Mouse (Mus musculus): ENCODE measurements around the gene Rhbdl1. TPM values are rescaled to one million over a fixed set of nuclear protein-coding genes. Genes with fewer than 3 reads are reported as not detected.

The Rhbdl1 gene
- polyA plus RNA-seq, 1 experiment from 2014 or later, result 2.5 TPM

DNA sequence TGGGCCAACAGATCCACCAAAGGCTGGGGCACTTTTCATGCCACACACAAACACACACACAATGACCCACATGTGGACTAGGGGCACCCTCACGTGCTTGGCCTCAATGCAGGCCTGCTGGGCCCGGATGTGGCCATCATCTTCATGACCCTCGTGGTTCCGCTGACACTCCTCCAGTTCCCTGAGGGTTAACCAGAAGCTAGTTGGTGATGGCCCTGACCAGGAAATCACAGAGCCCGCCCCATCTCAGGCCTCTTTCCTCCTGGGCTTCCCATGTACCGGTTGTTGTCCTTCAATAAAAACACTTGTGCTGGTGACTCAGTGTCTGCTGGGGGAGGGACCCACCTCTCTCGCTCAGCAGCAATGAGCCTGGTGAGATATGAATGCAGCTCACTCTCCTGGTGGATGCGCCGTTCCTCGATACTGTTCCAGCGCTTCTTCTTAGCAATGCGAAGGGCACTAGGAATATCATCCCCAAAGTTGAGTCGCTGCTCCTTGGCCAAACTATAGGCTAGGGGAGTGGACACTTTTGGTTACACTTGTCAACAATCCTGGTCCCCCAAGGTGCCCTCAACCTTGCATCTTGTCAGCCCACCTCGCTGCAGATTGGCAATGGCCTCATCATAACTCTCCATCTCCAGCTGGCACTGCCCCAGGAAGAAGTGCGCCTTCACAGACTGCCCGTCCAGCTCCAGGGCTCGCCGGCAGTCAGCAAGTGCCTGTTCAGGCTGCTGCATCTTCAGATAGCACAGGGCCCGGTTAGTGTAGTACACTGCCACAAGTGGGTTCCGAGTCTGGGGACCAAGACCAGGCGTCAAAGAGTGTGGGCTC, 5.4 kb downstream of the Rhbdl1 start:
- peak overlapping the region; percentile 95 for H3K27ac ChIP-seq (ENCODE audit: low read length)
- H3K4me1 ChIP-seq (ENCODE audit: control insufficient read depth, insufficient read depth, low read length), result peaks cover 57% of the 10 kb centered on the region
- ATAC-seq (ENCODE audit: insufficient read depth, low FRiP score), result no peak
- peaks cover 28% of the 10 kb centered on the region for H3K36me3 ChIP-seq (ENCODE audit: control insufficient read depth, insufficient read depth, low read length)
- H3K27me3 ChIP-seq (ENCODE audit: control insufficient read depth, insufficient read depth, low read length), result no peaks in the 10 kb centered on the region
- H3K4me3 ChIP-seq (replicated peaks; ENCODE audit: low read length), result peak overlapping the region; percentile 90
- H3K9ac ChIP-seq (ENCODE audit: low read length), result peak overlapping the region; percentile 92
- H3K4me2 ChIP-seq (ENCODE audit: low read depth, low read length), result peak overlapping the region; percentile 88
- WGBS, result 48% methylated on average over 21 of the region's 21 CpGs
- no peaks in the 10 kb centered on the region for H3K9me3 ChIP-seq (replicated peaks; ENCODE audit: control insufficient read depth, low read length)

DNA sequence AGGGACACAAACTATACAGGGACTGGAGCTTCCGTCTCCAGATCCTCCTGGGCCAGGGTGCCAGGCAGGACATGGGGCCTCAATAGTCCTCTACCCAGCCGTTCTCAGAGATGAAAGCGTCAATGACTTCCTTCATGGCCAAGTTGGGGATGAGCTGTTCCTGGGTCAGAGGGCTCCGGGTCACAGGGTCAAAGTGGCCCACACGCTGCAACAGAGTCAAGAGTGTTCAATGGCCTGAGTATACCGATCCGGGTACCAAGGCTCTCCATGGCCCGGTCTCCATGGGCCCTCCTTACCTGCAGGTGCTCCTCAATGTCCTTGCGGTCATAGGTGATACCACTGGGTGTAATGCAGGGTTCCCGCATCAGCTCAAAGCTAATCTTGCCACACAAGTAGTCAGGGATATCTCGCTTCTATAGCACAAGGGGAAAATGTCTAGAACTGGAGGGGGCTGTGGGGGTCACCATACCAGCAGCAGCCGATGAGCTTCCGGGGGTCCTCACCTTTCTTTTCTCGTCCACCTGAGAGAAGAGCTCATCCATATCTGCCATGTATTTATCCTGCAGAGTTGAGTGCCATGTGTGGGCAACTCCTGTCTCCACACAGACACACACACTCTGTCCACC, 6.2 kb downstream of the Rhbdl1 start:
- no peaks in the 10 kb centered on the region for H3K9me3 ChIP-seq (replicated peaks; ENCODE audit: control insufficient read depth, low read length)
- H3K27ac ChIP-seq (ENCODE audit: low read length), result no peak overlapping the region
- peak overlapping the region; percentile 88; the same call in 1 of the 2 replicates for H3K4me2 ChIP-seq (ENCODE audit: low read depth, low read length)
- H3K27me3 ChIP-seq (ENCODE audit: control insufficient read depth, insufficient read depth, low read length), result no peaks in the 10 kb centered on the region
- H3K36me3 ChIP-seq (ENCODE audit: control insufficient read depth, insufficient read depth, low read length), result peaks cover 29% of the 10 kb centered on the region
- 81% methylated on average over 14 of the region's 14 CpGs for WGBS
- peaks cover 49% of the 10 kb centered on the region for H3K4me1 ChIP-seq (ENCODE audit: control insufficient read depth, insufficient read depth, low read length)
- no peak for ATAC-seq (ENCODE audit: insufficient read depth, low FRiP score)
- H3K4me3 ChIP-seq (replicated peaks; ENCODE audit: low read length), result no peak overlapping the region
- H3K9ac ChIP-seq (ENCODE audit: low read length), result 0 out of 2 replicates have a peak overlapping the region, but pooled peaks have one; percentile 10

DNA sequence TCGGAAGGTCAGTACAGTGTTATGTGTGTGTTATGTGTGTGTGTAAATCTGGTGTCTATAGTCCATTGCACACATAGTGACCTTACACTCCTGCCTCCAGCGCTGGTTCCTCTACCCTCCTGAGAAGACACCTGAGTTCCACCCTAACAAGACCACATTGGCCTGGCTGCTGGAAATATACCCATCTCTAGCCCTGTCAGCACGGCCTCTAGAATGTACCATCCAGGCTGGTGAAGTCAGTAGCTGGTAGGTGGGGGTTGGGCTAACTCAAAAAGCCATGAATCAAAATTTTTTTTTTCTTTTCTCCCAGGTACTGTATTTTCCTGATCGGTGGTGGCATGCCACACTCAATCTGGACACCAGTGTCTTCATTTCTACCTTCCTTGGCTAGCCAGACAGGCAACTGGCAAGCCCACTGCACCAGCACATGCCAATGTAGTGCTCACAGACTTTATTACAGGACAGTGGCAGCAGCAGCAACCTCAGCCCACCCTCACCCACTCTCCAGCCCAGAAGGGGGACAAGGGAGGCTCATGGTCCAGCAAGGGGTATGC, 6.8 kb downstream of the Rhbdl1 start:
- WGBS, result 79% methylated on average over 4 of the region's 4 CpGs
- Histone ChIP-seq H3K36me3 (ENCODE audit: control insufficient read depth, insufficient read depth, low read length) (peaks cover 30% of the 10 kb centered on the region), H3K9me3 (replicated peaks; ENCODE audit: control insufficient read depth, low read length) (no peaks in the 10 kb centered on the region), H3K4me1 (ENCODE audit: control insufficient read depth, insufficient read depth, low read length) (peaks cover 45% of the 10 kb centered on the region), H3K4me2 (ENCODE audit: low read depth, low read length) (peak overlapping the region; percentile 91), H3K4me3 (replicated peaks; ENCODE audit: low read length) (peak overlapping the region; percentile 74; the same call in 1 of the 2 replicates), H3K27ac (ENCODE audit: low read length) (peak overlapping the region; percentile 93), H3K27me3 (ENCODE audit: control insufficient read depth, insufficient read depth, low read length) (no peaks in the 10 kb centered on the region), H3K9ac (ENCODE audit: low read length) (peak overlapping the region; percentile 87)
- ATAC-seq (ENCODE audit: insufficient read depth, low FRiP score), result no peak

DNA sequence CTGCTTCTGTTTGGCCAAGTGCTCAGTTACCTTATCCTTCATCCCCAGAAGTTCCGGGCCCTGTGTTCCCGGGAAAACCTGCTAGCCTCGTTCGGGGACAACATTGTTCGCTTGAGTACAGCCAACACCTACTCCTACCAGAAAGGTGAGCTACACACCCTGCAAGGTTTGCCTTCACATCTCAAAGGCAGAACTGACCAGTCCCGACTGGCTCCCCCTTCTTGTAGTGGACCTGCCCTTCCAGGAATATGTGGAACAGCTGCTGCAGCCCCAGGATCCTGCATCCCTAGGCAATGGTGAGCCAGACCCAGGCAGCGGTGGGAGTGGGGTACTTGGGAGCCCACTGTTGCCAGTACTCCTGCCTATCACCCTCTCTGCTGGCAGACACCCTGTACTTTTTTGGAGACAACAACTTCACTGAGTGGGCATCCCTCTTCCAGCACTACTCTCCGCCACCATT, 7.5 kb downstream of the Rhbdl1 start:
- peaks cover 45% of the 10 kb centered on the region for H3K4me1 ChIP-seq (ENCODE audit: control insufficient read depth, insufficient read depth, low read length)
- peak overlapping the region; percentile 87 for H3K9ac ChIP-seq (ENCODE audit: low read length)
- H3K27me3 ChIP-seq (ENCODE audit: control insufficient read depth, insufficient read depth, low read length), result no peaks in the 10 kb centered on the region
- peak overlapping the region; percentile 93 for H3K27ac ChIP-seq (ENCODE audit: low read length)
- 28% methylated on average over 8 of the region's 8 CpGs for WGBS
- peaks cover 23% of the 10 kb centered on the region for H3K36me3 ChIP-seq (ENCODE audit: control insufficient read depth, insufficient read depth, low read length)
- no peaks in the 10 kb centered on the region for H3K9me3 ChIP-seq (replicated peaks; ENCODE audit: control insufficient read depth, low read length)
- no peak for ATAC-seq (ENCODE audit: insufficient read depth, low FRiP score)
- peak overlapping the region; percentile 91 for H3K4me2 ChIP-seq (ENCODE audit: low read depth, low read length)
- peak overlapping the region; percentile 74 for H3K4me3 ChIP-seq (replicated peaks; ENCODE audit: low read length)

DNA sequence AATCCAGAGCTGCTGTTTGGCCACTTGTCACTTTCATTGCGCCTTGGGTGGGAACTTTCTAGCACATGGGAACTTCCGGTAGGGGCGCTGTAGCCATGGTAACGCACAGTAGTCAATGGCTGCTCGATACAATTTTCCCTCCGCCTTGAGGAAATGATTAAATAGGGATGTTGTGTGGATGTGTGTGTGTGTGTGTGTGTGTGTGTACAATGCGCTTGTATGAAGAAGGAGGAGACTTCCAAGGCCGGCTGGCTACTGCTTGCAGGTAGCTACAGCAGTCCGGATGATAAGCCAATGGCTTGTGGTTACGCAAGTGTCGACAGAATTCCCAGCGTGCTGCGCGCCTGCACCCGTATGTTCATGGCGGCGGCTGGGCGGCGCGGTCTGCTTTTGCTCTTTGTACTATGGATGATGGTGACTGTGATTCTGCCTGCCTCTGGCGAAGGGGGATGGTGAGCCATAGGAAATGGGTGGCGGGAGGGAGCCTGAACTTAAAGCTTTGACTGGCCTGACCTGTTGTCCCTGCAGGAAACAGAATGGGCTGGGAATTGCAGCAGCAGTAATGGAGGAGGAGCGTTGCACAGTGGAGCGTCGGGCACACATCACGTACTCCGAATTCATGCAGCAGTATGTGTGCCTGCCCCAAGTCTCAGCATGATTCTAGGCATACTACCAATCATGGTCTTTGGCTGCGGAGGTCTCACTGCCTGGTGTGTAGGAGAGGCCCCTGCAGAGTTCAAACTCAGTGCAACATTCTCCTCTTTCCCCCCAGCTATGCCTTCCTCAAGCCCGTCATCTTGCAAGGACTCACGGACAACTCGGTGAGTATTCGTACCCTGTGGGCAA, 8.2 kb downstream of the Rhbdl1 start, which contains the start of gene Jmjd8:
TSS of gene Jmjd8 (plus strand) at position 156 of the 846 bp plus-strand sequence.
- peak; percentile 21; the same call in 1 of the 2 replicates for ATAC-seq (ENCODE audit: insufficient read depth, low FRiP score)
- Histone ChIP-seq H3K9ac (ENCODE audit: low read length) (peak within 1 kb of the TSS; percentile 87), H3K4me1 (ENCODE audit: control insufficient read depth, insufficient read depth, low read length) (peaks cover 45% of the 10 kb centered on the region), H3K4me2 (ENCODE audit: low read depth, low read length) (peak within 1 kb of the TSS; percentile 91), H3K27ac (ENCODE audit: low read length) (peak within 1 kb of the TSS; percentile 93), H3K27me3 (ENCODE audit: control insufficient read depth, insufficient read depth, low read length) (no peaks in the 10 kb centered on the region), H3K36me3 (ENCODE audit: control insufficient read depth, insufficient read depth, low read length) (peaks cover 23% of the 10 kb centered on the region), H3K9me3 (replicated peaks; ENCODE audit: control insufficient read depth, low read length) (no peaks in the 10 kb centered on the region), H3K4me3 (replicated peaks; ENCODE audit: low read length) (peak within 1 kb of the TSS; percentile 74)
- WGBS, result under 1% methylated on average over 32 of the region's 32 CpGs

DNA sequence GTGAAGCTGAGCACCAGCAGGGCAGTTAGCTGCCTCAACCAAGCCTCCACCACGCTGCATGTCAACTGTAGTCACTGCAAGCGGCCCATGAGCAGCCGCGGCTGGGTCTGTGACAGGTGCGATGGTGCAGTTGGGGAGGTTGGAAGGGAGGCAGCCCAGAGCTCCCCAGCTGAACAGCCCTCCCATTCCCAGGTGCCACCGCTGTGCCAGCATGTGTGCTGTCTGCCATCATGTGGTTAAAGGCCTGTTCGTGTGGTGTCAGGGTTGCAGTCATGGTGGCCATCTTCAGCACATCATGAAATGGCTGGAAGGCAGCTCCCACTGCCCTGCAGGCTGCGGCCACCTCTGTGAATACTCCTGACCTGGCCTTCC, 8.9 kb downstream of the Rhbdl1 start:
- peak overlapping the region; percentile 91 for H3K4me2 ChIP-seq (ENCODE audit: low read depth, low read length)
- peaks cover 44% of the 10 kb centered on the region for H3K4me1 ChIP-seq (ENCODE audit: control insufficient read depth, insufficient read depth, low read length)
- peak overlapping the region; percentile 74 for H3K4me3 ChIP-seq (replicated peaks; ENCODE audit: low read length)
- no peaks in the 10 kb centered on the region for H3K27me3 ChIP-seq (ENCODE audit: control insufficient read depth, insufficient read depth, low read length)
- 82% methylated on average over 8 of the region's 8 CpGs for WGBS
- ATAC-seq (ENCODE audit: insufficient read depth, low FRiP score), result no peak
- peak overlapping the region; percentile 87 for H3K9ac ChIP-seq (ENCODE audit: low read length)
- peaks cover 23% of the 10 kb centered on the region for H3K36me3 ChIP-seq (ENCODE audit: control insufficient read depth, insufficient read depth, low read length)
- peak overlapping the region; percentile 93 for H3K27ac ChIP-seq (ENCODE audit: low read length)
- no peaks in the 10 kb centered on the region for H3K9me3 ChIP-seq (replicated peaks; ENCODE audit: control insufficient read depth, low read length)

DNA sequence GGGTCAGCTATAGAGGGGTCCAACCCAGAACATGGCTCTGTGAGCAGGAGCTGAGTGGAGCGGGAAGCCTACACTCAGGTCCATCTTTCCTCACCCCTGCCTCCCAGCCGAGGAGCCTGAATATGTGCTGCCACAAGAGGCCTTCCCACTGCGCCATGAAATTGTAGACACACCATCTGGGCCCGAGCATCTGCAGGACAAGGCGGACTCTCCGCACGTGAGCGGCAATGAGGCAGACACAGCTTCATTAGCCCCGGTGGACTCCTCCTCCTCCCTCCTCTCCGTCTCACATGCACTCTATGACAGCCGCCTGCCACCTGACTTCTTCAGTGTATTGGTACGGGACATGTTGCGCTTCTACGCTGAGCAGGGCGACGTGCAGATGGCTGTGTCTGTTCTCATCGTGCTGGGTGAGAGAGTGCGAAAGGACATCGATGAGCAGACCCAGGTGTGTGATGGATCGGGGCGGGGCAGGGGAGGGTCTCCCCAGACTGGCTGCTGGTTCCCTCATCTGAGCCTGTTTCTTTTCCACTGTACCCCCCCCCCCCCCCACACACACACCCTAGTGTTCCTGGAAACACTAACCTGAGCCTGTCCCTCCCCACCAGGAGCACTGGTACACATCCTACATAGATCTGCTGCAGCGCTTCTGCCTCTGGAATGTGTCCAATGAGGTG, 9.4 kb downstream of the Rhbdl1 start:
- no peaks in the 10 kb centered on the region for H3K27me3 ChIP-seq (ENCODE audit: control insufficient read depth, insufficient read depth, low read length)
- H3K36me3 ChIP-seq (ENCODE audit: control insufficient read depth, insufficient read depth, low read length), result peaks cover 23% of the 10 kb centered on the region
- H3K27ac ChIP-seq (ENCODE audit: low read length), result no peak overlapping the region; the same call in 1 of the 2 replicates
- H3K9me3 ChIP-seq (replicated peaks; ENCODE audit: control insufficient read depth, low read length), result no peaks in the 10 kb centered on the region
- WGBS, result 91% methylated on average over 22 of the region's 22 CpGs
- no peak overlapping the region for H3K9ac ChIP-seq (ENCODE audit: low read length)
- peaks cover 44% of the 10 kb centered on the region for H3K4me1 ChIP-seq (ENCODE audit: control insufficient read depth, insufficient read depth, low read length)
- no peak overlapping the region for H3K4me2 ChIP-seq (ENCODE audit: low read depth, low read length)
- no peak overlapping the region for H3K4me3 ChIP-seq (replicated peaks; ENCODE audit: low read length)
- ATAC-seq (ENCODE audit: insufficient read depth, low FRiP score), result no peak

DNA sequence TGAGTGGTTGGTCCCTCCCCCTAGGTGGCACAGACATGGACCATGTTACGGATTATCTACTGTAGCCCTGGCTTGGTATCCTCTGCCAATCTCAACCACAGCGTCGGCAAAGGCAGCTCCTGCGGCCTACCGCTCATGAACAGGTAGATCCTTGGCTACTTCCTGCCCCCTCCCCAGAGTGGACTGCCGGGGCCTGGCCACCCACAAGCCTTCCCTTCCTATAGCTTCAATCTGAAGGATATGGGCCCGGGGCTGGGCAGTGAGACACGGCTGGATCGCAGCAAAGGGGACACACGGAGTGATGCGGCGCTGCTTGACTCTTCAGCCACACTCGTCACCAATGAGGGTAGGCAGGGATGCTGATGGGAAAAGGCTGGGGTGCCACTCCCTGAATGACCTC, 10.1 kb downstream of the Rhbdl1 start:
- Histone ChIP-seq H3K4me1 (ENCODE audit: control insufficient read depth, insufficient read depth, low read length) (peaks cover 43% of the 10 kb centered on the region), H3K4me3 (replicated peaks; ENCODE audit: low read length) (no peak overlapping the region), H3K9me3 (replicated peaks; ENCODE audit: control insufficient read depth, low read length) (no peaks in the 10 kb centered on the region), H3K4me2 (ENCODE audit: low read depth, low read length) (no peak overlapping the region), H3K27ac (ENCODE audit: low read length) (no peak overlapping the region), H3K36me3 (ENCODE audit: control insufficient read depth, insufficient read depth, low read length) (peaks cover 23% of the 10 kb centered on the region), H3K9ac (ENCODE audit: low read length) (no peak overlapping the region), H3K27me3 (ENCODE audit: control insufficient read depth, insufficient read depth, low read length) (0 out of 2 replicates have a peak, but pooled peaks cover 3% of the 10 kb centered on the region)
- WGBS, result 94% methylated on average over 13 of the region's 13 CpGs
- no peak for ATAC-seq (ENCODE audit: insufficient read depth, low FRiP score)

Data from stomach, embryonic 16.5 days (tissue).